Mouse (Mus musculus) forebrain, embryonic 16.5 days (tissue): Measurements from ENCODE around the gene Camk1d. TPM values are rescaled to one million over a fixed set of nuclear protein-coding genes. Genes with fewer than 3 reads are reported as not detected.
A peak's percentile ranks its signal among the peaks of the same experiment; 100 is the strongest.

ENCODE experiments used
- ATAC-seq: fragments of 200-750 bp; cut with Nextera tagmentation; 2 replicates; pipeline ENCODE4 v1.8.0; 2017; ENCODE audit warnings: mild to moderate bottlenecking, moderate library complexity
- H3K27ac ChIP-seq: fragments of 300-500 bp; sonication (generic); 2 replicates; pipeline ENCODE4 v1.5.1; 2014; ENCODE audit warnings: low read length, control low read depth
- H3K27me3 ChIP-seq: fragments of 300-500 bp; sonication (generic); replicated peaks from 2 replicates; pipeline ENCODE4 v1.6.1; 2014; ENCODE audit warnings: low read length; ENCODE audit not compliant: control insufficient read depth, insufficient read depth
- H3K36me3 ChIP-seq: fragments of 300-500 bp; sonication (generic); 2 replicates; pipeline ENCODE4 v1.6.1; 2014; ENCODE audit not compliant: control insufficient read depth, insufficient read depth
- H3K4me1 ChIP-seq: fragments of 300-500 bp; sonication (generic); replicated peaks from 2 replicates; pipeline ENCODE4 v1.6.1; 2014; ENCODE audit warnings: low read length; ENCODE audit not compliant: control insufficient read depth, insufficient read depth
- H3K4me2 ChIP-seq: fragments of 300-500 bp; sonication (generic); 2 replicates; pipeline ENCODE4 v1.6.1; 2014; ENCODE audit warnings: mild to moderate bottlenecking, low read length, control low read depth
- H3K4me3 ChIP-seq: fragments of 300-500 bp; sonication (generic); replicated peaks from 2 replicates; pipeline ENCODE4 v1.5.1; 2014; ENCODE audit warnings: mild to moderate bottlenecking, low read length, control low read depth
- H3K9ac ChIP-seq: fragments of 300-500 bp; sonication (generic); replicated peaks from 2 replicates; pipeline ENCODE4 v1.6.1; 2014; ENCODE audit warnings: low read depth, low read length, control low read depth
- H3K9me3 ChIP-seq: fragments of 300-500 bp; sonication (generic); 2 replicates; pipeline ENCODE4 v1.6.1; 2016; ENCODE audit warnings: low read length; ENCODE audit not compliant: control insufficient read depth
- WGBS: fragments of 180-500 bp; shearing (Covaris S2); extraction: QIAGEN DNeasy Blood & Tissue Kit; methylation state at CpG from one replicate; pipeline ENCODE4 v1.1.7; 2014; 5-methylcytosine and 5-hydroxymethylcytosine counted together
- polyA plus RNA-seq: library from polyadenylated mRNA; unstranded; fragments of >200 nt; fragmentation: Nextera tagmentation; extraction: Ambion mirVana; gene quantifications from 2 replicates; pipeline ENCODE4 v1.2.1, GENCODE M21; 2015

The Camk1d gene
- polyA plus RNA-seq, 1 experiment from 2014 or later, result 10.6 TPM

DNA sequence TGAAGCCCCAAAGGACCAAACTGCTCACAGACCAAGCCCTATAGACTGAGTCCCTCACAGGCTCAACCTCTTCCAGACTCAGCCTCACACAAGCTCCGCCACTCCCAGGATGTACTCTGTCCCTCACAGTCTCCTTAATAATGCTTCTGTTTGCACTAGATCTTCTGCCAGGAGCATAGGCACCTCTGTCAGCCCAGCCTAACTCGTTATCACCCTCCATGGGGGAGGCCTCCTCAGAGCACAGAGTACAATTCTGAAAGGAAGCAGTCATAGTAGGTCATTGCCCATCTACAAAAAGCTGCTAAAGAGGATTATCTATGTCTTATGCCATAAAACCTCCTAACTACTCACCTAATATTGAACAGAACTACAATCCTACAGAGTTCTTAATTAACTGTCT, 276.6 kb downstream of the Camk1d start:
- H3K4me2 ChIP-seq, result no peak overlapping the region
- H3K27me3 ChIP-seq, result no peaks in the 10 kb centered on the region
- H3K4me3 ChIP-seq, result no peak overlapping the region
- H3K4me1 ChIP-seq, result no peaks in the 10 kb centered on the region
- no peak for ATAC-seq
- H3K9me3 ChIP-seq, result no peaks in the 10 kb centered on the region
- H3K27ac ChIP-seq, result no peak overlapping the region
- WGBS, result 44% methylated on average over 2 of the region's 2 CpGs
- H3K36me3 ChIP-seq, result no peaks in the 10 kb centered on the region
- no peak overlapping the region for H3K9ac ChIP-seq

DNA sequence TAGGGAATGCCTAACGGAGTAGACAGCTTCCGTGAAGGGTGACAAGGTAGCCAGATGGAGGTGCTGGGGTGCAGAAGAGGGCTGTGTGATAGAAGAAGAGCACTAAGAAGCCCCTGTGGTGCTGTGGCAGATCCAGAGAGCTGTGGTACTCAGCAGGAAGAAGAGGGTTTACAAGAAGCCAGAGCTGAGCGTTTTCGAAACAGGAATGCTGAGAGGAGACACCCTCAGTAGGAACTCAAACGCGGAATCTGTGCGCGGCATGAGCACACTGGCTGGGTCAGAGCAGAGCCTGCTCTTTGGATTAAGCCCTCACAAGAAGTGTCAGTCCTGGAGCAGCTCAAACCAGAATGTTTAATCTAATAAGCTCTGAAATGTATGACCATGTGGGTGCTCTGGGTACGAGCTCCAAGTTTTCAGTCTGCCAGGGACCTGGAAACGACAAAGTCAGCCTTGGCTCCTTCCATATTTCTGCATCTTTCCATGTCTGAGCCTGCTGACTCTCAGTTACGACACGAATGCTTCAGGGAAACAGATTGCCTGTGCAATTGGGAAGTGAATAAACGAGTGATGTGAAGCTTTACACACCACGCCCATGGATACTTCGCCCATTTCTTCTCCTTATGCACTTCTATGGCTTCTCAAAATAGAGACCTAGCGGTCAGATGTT, 278.6 kb downstream of the Camk1d start:
- H3K27me3 ChIP-seq, result no peaks in the 10 kb centered on the region
- no peak overlapping the region for H3K4me3 ChIP-seq
- WGBS, result 75% methylated on average over 16 of the region's 16 CpGs
- no peaks in the 10 kb centered on the region for H3K36me3 ChIP-seq
- H3K9ac ChIP-seq, result no peak overlapping the region
- no peaks in the 10 kb centered on the region for H3K4me1 ChIP-seq
- H3K9me3 ChIP-seq, result no peaks in the 10 kb centered on the region
- H3K4me2 ChIP-seq, result no peak overlapping the region
- H3K27ac ChIP-seq, result peak overlapping the region; percentile 18
- ATAC-seq, result peak; percentile 63

DNA sequence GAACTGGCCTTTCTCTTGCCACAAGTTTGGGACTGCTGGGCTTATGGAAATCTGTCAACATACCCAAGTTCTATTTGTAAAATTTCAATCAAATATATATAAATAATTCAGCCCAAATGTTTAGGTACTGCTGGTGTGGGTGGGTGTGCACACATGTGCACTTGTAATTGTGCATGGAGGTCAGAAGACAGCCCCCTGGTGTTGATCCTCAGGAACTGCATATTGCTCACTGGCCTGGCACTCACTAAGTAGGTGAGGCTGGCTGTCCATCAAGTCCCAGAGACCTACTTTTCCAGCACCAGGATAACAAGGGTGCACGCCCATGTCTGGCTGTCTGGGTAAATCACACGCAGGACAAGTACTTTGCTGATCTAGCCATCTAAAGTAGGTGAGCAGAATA, 283.0 kb downstream of the Camk1d start:
- H3K27me3 ChIP-seq, result no peaks in the 10 kb centered on the region
- 64% methylated on average over 2 of the region's 2 CpGs for WGBS

DNA sequence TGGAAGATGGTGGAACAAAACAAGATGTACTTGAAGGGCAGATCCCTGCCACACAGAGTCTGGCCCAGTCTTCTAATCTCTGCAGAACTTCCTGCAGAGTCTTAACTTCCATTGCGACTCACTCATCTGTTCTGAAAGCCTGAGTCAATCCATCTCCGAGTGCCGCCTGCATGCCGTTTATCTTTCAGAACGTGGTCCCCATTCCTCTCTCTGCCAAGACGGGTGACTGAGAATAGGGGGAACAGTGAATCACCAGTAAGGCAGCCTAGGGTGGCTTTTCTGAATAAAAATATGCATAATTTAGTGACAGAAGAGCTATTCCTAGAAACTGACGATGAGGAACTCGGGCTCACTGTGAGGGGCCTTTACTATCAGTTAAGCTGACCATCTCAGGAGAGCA, 284.4 kb downstream of the Camk1d start:
- Histone ChIP-seq H3K4me2 (no peak overlapping the region), H3K4me1 (peaks cover 4% of the 10 kb centered on the region; the same call in 1 of the 2 replicates), H3K9ac (no peak overlapping the region), H3K36me3 (no peaks in the 10 kb centered on the region), H3K4me3 (no peak overlapping the region), H3K27ac (no peak overlapping the region), H3K9me3 (no peaks in the 10 kb centered on the region), H3K27me3 (no peaks in the 10 kb centered on the region)
- 53% methylated on average over 8 of the region's 8 CpGs for WGBS
- no peak for ATAC-seq

More for the DNA sequence above, 283.0 kb downstream of the Camk1d start:
- Histone ChIP-seq H3K27ac (no peak overlapping the region), H3K4me3 (no peak overlapping the region), H3K9ac (no peak overlapping the region), H3K4me1 (no peaks in the 10 kb centered on the region), H3K36me3 (no peaks in the 10 kb centered on the region), H3K4me2 (no peak overlapping the region), H3K9me3 (no peaks in the 10 kb centered on the region)
- no peak for ATAC-seq

DNA sequence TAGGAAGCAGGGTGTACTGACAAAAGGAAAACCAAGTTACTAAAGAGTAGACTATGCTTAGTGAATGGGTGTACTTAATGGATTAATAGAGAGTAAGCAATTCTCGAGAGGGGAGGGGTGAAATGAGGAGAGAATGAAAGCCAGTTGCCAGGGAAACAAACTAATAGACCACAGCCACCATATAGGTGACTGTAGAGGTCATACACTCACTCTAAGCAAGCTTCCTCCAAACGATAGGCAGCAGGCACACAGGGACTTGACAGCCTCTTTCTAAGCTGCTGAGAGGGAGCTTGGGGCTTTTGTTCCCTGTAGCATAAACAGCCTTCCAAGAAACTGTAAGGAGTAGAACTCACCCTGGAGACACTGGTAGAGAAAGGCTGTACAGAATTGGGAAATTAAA, 288.2 kb downstream of the Camk1d start:
- Histone ChIP-seq H3K36me3 (no peaks in the 10 kb centered on the region), H3K4me2 (no peak overlapping the region), H3K27ac (peak overlapping the region; percentile 58), H3K4me1 (peaks cover 6% of the 10 kb centered on the region), H3K27me3 (no peaks in the 10 kb centered on the region), H3K9ac (no peak overlapping the region), H3K9me3 (no peaks in the 10 kb centered on the region), H3K4me3 (no peak overlapping the region)
- peak; percentile 90 for ATAC-seq
- WGBS, result 2% methylated on average over 2 of the region's 2 CpGs

DNA sequence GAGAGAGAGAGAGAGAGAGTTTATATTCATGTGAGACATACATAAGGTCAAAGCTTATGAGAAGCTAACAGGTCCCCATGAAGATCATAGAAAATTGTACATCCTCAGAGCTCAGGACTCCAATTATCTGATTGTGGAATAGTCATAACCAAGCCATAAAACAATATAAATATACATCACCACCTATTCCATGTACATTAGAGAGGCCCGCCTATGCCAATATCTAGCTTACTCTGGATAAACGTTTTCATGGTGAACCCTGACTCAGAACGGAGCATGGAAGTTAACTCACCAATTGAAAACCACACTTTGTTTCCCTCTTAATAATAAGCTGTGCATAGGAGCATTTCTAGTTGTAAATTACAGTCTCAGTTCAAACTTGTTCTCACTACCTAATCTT, 288.7 kb downstream of the Camk1d start:
- peaks cover 6% of the 10 kb centered on the region for H3K4me1 ChIP-seq
- H3K27ac ChIP-seq, result no peak overlapping the region
- 25% methylated on average over 3 of the region's 3 CpGs for WGBS
- no peak overlapping the region for H3K9ac ChIP-seq
- no peak for ATAC-seq
- no peaks in the 10 kb centered on the region for H3K27me3 ChIP-seq
- H3K36me3 ChIP-seq, result no peaks in the 10 kb centered on the region
- H3K9me3 ChIP-seq, result no peaks in the 10 kb centered on the region
- H3K4me3 ChIP-seq, result no peak overlapping the region
- no peak overlapping the region for H3K4me2 ChIP-seq

DNA sequence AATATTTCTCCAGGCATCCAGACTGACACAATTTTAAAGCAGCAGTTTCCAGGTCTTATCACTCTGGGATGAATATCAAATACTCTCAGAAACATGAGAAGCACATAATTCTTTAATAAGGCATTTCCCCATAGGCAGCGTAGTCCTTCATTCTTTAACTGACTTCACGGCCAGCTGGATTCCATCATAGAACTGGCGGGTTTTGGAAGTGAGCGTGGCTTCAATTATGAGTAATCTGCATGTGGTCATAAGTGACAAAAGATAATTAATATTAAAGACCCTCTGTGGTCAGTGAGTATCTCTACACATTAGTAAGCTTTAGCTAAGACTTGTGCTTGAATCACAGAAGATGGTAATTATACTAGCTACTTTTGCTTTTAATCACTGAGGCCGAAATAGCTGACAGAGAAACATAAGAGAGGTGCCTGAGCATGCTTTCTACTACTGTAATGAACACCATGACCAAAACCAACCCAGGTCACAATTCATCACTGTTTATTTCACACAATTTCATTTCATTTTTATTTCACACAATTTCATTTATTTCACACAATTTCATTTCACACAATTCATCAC, 293.6 kb downstream of the Camk1d start:
- no peak overlapping the region for H3K4me3 ChIP-seq
- no peak overlapping the region for H3K27ac ChIP-seq
- peaks cover 7% of the 10 kb centered on the region for H3K4me1 ChIP-seq
- no peak overlapping the region for H3K9ac ChIP-seq
- H3K36me3 ChIP-seq, result no peaks in the 10 kb centered on the region
- no peaks in the 10 kb centered on the region for H3K27me3 ChIP-seq
- no peak for ATAC-seq
- WGBS, result 70% methylated on average over 5 of the region's 5 CpGs
- no peak overlapping the region for H3K4me2 ChIP-seq
- H3K9me3 ChIP-seq, result no peaks in the 10 kb centered on the region

DNA sequence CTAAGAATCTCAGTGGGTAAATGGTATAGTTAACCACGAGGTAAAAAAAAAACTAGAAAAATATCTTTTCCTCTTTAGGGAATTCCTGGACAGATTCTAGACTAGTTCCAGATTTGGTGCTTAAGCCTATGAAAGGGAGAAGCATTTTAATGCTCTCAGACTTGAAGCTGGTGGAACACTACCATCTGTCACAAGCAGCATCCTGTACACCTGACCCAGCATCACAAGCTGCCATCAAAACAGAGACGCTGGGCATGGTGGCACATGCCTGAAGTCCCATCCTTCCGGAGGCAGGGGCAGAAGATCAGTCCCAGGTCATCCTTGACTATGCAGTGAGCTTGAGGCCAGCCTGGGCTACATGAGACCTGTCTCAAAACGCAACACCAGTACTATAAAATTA, 295.5 kb downstream of the Camk1d start:
- Histone ChIP-seq H3K27me3 (no peaks in the 10 kb centered on the region), H3K4me2 (no peak overlapping the region), H3K4me3 (no peak overlapping the region), H3K4me1 (peaks cover 8% of the 10 kb centered on the region; the same call in 1 of the 2 replicates), H3K9ac (no peak overlapping the region), H3K27ac (no peak overlapping the region), H3K36me3 (no peaks in the 10 kb centered on the region), H3K9me3 (no peaks in the 10 kb centered on the region)
- 87% methylated on average over 4 of the region's 4 CpGs for WGBS
- ATAC-seq, result no peak

DNA sequence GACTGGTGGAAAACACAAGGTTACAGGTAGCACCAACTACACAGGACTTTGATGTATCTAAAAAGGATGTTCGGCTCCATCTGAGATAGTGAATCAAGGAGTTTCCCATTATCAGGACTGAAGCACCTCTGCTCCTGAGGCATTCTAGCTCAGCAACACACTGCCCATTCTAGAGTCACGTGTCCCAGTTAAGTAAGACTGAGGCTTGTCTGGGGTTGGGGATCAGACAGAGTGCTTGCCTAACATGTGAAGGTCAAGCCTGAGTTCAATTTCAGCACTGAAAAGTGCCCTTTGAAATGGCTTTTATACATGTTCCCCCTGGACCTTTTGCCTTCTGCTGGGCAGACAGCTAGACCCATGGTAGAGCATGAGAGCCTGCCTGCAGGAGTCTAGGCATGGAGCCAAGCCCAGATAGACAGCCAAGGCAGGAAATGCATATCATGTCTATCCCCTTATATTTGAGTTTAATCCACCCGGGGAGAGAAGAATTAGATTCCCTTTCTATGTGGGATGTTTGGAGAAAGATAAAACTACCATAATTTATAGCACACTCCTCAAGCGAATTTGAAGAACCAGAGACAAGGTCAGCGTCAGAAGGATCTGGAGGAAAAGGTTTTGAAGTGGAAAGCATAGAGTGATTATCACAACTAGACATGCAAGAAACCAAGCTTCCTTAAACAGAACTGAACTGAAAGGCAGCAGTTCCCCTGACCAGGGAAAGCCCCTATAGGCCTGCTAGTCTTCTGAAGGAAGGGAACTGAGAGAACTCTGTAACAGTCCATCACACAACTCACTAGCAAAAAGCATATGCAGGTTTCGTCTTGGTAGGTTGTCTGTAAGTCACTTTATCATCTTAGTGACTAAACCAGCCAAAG, 296.9 kb downstream of the Camk1d start:
- Histone ChIP-seq H3K4me1 (peaks cover 6% of the 10 kb centered on the region; the same call in 1 of the 2 replicates), H3K36me3 (no peaks in the 10 kb centered on the region), H3K4me2 (no peak overlapping the region), H3K27ac (no peak overlapping the region), H3K9ac (no peak overlapping the region), H3K9me3 (no peaks in the 10 kb centered on the region), H3K4me3 (no peak overlapping the region), H3K27me3 (no peaks in the 10 kb centered on the region)
- 80% methylated on average over 6 of the region's 6 CpGs for WGBS
- ATAC-seq, result no peak
